Mouse (Mus musculus): ENCODE data around the gene Cep152. TPM values are rescaled to one million over a fixed set of nuclear protein-coding genes. Genes with fewer than 3 reads are reported as not detected.

The Cep152 gene
- total RNA-seq, 4 experiments from 2014 or later, result 0.58 to 1.0 (median 0.78) TPM

DNA sequence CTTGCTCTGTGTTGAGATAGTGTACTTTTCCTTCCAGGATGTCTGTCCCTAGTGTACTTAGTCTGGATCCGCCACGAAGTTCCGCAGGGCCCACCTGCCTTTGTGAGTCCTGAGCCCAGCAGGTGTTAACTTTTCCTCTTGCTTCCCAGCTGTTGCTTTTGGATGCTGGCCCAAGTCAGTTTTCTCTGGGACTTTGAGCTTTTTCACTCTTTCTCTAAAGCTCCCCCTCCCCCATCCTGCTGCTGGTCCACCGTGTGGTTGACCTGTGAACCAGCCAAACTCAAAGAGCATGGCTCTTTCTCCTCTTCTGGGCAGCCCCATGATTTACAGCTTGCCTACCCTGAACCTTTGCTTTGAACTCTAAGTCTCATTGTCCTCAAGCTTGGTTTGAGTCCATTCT is 1.6 kb upstream of the Cep152 start:
- no peak for DNase-seq (ENCODE audit: low spot score in 2 of 2)

DNA sequence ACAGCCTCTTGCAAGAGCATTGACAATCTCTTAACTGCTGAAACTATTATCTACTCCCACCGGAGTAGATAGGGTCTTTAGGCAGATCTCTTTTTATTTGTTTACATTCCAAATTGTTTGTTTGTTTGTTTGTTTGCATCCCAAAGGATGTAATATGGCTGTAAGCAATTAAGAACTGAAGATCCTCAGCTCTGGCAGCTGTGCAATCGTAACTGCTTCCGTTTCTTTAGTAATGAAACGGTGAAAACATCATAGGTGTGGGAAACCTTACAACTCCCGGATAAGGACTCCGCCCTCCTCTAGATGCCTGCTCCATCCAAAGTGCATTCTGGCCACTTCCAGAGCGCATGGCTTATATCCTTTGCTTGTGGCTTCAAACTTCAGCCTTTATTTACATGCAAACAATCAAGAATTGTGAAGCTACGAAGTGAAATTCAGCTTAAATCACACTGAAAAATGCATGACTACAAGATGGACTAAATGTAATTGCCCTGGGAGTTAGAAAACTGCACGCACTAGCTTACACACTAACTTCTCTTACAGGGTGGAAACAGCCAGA is 707 bp downstream of the Cep152 start:
- no peak for DNase-seq (ENCODE audit: low spot score in 2 of 2)

DNA sequence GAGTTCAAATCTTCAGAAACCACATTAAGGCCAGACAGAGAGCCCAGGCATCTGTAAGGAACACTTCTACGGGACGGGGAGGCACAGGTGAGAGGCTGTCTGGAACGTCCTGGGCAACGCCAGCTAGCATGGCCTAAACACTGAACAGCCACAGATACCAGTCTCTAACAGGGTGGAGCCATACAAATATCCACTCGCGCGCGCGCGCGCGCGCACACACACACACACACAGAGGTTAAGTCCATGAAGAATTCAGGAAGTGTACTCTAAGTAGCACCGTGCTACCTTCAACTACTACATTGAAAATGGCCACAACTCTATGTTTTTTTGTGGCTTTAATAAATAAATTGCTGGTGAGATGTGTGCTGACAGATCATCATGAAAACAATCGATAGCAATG is 1.7 kb downstream of the Cep152 start:
- no peak for DNase-seq (ENCODE audit: low spot score in 2 of 2)

DNA sequence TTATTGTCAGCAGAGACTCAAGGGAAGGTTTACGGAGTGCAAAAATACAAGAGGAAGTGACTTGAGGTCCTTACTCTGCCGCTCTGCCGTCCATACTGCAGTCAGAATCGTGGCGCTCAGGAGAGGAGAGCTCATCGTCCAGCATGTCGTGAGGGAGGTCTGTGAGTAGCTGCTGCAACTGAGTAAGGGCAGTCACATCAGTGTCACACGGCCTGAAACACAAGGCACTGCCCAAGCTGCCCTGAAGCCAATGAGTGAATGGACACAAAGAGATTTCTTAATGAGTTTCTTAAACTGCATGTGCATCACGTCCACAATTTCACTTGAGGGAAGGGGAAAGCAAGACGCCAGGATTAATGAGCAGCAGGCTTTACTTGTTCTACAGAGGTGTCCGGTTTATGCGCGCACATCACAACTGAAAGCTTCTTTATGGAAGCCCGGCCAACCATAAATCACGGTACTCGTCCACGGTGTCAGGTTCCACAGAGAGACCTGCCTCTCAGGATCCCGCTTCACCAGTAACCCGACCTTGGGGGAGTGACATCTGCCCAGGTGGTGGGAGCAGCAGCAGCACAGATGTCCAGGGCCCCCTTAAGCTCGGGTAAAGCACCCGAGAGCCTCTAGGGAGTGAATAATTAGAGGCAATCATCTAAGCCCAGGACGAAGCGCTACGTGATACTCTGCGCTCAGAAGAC is 4.6 kb downstream of the Cep152 start:
- DNase-seq (ENCODE audit: low spot score in 2 of 2), result no peak

DNA sequence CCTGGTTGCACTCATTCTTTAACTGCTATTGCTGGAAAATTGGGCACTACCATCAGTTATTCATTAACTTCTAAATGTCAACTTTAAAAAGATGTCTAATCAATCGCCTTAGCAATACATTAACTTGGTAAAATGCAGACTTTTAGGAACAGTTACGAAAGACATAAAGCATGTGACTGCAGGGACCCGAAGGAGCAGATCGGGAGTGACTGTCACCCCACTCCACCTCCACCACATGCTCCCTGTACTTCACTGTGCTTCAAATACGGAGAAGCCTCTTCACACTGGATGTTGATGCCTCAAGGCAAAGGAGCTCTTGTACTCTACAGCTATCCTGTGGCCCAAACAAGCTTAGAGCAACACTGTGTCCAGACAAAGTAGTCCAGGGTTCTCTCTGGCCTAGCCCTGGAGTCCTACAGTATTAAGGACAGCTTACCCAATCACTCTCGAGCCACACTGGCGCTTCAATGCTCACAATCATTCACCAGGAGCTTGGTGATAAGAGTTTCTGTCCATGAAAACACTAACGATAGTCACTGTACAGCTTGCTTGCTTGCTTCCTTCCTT is 9.0 kb downstream of the Cep152 start:
- DNase-seq (ENCODE audit: low spot score in 2 of 2), result no peak

DNA sequence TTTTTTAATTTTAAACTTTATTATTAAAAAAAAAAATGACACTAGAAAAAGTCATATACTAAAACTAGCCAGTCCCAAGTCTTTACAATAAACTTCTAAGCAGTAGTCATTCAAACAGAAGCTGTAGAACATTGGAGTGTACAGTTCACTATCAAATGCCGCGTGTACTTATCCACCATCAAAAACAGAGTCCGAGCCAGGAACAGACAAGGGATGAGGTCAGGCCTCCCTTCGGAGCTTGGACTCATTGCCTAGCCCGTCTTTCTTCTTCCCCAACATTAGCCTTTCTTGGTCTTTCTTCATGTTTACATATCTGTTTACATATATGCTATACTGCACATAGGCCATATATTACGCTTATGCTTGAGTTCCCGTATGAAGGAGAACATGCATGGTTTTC is 9.5 kb downstream of the Cep152 start:
- no peak for DNase-seq (ENCODE audit: low spot score in 2 of 2)

DNA sequence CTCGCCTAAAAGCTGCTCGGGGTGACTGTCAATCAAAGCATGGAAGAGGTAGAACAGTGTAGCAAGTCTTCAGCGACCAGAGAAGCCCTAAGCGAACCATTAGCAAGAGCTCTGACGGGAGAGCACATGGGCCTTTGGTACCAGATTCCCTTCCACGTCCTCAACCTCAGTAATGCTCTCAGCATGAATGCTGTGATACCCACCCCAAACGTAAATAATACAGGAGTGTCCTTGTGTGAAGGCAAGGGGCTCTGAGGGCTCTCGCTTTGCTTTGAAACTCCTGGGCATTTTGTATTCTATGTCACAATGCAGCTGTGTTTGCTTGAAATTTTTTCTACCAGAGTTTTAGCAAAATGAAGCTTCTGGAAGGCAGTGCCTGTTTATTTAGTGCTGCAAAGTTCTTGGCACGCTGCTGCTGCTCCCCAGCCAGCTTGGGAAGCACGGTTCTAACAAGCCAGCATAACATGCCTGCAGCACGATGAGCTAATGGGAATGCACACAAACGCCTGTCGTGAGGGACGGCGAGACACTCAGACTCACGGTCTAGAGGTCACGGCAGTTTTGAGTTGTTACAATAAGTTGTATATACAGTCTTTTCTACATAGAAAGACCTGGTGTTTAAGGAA is 18.6 kb downstream of the Cep152 start:
- peak in 1 of 2 experiments; percentile 20 for DNase-seq (ENCODE audit: low spot score in 2 of 2)

DNA sequence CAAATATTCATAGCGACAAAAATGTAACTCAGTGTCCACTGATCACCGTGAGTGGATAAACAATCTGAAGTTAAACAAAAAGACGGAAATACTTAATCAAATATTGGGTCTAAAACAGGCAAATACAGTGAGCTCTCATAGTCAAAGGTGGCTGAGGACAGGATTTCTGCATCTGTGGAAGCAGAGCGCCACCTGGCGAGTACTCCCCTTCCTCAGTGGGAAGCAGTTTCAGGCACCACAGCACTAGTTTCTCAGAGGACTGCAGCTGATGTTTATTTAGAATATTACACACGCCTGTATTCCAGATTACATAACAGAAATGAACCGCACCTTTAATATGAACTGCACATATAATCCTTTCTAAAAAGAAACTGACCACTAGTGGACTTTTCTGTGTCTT is 20.3 kb downstream of the Cep152 start:
- DNase-seq (ENCODE audit: low spot score in 2 of 2), result peak; percentile 49 to 59

DNA sequence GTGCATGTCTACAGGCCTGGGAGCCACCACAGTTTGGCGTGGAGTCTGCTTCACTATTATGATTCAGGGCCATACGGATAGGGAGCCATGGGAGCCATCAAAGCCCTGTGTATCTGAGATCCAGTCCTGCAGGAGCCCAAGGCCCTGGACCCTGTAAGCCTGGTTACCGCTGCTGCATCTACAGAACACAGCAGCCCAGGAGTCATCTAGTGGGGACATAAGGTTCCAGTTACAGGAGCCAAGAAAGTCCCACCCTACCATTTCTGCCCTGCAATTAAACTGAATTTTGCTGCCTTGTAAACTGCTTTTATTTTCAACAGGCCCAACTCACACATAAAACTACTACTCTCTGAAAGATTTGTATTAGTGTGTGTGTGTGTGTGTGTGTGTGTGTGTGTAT is 21.9 kb downstream of the Cep152 start:
- no peak for DNase-seq (ENCODE audit: low spot score in 2 of 2)

DNA sequence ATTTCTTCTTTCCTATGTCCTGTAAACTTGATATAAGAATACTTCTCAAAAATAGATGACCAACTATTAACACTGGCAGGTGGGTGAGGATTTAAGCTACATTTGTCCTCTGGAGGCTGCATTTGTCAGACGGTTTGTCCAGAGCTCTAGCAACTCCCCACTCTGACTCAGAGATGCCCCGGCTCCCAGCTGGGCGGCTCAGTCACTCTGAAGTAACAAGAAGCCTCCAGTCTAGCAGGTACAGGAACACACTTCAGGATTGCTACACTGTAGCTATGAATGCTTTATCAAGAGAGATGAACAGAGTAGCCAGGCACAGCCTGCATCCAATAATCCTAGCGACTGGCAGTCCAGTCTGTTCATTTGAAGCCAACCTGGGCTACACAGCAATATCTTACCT is 26.0 kb downstream of the Cep152 start:
- no peak for DNase-seq (ENCODE audit: low spot score in 2 of 2)

DNA sequence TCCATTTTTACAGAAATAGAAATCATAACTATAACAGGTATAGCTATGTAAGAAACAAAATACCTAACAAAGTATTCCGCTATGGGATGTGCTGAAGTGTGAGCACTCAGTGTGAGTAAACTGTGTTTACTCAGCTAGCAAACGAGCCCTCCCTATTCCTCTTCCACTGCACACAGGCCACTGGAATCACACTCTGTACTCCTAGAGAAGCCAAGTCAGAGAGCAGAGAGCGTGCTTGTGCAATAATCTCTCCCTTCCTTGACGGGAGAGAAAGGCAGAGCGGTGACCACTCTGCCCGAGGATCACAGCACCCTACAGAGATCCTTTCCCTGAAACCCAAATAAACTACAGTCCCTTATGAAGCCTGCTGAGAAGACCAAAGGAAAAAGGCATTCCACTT is 26.7 kb downstream of the Cep152 start:
- DNase-seq (ENCODE audit: low spot score in 2 of 2), result no peak

DNA sequence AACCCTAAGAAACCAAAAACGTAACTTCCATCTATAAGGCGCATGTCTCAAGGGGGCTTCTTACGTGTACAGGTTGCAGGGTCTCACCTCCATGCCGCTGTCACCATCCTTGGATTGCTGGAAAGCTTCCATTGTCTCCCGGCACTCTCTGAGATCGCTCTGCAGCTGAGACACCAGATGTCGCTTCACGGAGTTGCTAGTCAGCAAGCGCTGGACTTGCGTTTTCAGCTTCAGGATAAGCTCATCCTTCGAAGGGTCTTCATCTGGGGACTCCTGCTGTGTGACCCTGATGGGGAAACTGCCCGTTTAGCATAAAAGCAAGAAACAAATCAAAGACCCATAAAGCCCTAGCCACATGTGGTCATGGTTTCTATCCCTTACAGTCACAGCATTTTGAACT is 30.1 kb downstream of the Cep152 start:
- DNase-seq (ENCODE audit: low spot score in 2 of 2), result no peak

DNA sequence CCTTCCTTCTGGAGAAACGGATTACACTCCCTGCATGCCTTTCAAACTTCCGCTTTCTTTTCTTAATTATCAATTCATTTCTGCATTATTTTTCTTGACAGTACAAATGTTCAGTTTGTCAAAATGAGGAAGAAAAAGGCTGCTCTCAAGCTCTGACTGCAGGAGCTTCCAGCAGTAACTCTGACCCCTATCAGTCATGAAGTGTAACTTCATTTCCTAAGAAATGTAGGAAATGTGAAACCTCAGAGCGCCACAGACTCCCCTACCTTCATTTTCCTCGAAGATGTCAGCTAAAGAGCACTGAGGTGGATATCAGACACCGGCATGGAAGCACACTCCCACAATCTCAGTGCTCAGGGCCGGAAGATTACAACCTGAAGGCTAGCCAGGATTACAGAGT is 30.8 kb downstream of the Cep152 start:
- DNase-seq (ENCODE audit: low spot score in 2 of 2), result no peak

DNA sequence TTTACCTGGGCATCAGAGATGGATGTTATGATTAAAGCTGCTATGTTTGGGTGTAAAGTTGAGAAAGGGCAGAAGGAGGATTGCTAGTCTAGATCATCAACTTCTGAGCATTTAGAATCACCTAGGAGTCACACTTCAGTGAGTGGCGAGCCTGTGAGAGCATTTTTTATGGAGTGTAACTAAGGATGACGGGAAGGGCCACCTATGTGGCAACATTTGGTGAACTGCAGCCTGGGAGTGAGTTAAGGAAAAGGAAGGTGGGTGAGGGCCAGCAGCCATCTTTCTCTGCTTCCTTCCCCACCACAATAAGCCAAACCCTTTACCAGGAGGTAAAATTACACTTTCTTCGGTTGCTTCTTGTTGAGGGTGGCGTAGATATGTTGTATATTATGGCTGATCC is 33.0 kb downstream of the Cep152 start:
- DNase-seq (ENCODE audit: low spot score in 2 of 2), result no peak

DNA sequence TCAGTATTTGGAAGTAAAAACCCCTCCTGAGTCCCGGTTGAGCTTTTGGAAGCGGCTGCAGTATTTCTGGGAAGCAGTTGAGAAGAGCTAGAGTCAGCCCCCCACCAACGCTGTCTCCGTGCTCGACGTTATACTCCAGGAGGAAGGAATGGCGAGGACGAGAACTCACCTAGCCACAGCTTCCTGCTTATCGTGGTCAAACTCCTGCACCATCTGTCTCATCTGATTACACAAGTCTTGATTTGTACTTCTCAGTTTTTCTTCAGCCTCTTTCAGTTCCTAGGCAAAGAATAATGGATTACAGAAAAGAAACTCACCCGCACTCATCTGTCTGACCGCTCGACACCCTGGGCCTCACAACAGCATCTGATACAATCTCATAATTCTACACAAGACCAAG is 35.6 kb downstream of the Cep152 start:
- no peak for DNase-seq (ENCODE audit: low spot score in 2 of 2)

DNA sequence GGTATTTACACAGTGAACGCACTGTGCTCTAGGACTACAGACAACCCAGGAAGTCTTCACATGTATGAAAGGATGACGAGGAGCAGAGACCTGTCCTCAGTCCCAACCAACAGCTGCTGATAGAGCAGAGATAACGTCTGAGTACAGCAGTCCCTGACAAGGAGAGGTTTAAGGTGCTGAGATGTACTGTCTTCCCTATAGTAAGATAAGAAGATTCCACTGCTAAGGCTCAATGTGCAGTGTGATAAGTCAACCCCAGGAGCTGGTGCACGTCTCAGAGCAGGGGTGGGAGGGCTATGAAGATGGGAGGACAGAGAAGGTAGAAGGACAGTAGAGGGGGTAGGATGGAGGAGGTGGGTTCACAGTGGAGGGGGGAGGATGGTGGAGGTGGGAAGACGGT is 43.8 kb downstream of the Cep152 start:
- DNase-seq (ENCODE audit: low spot score in 2 of 2), result no peak

DNA sequence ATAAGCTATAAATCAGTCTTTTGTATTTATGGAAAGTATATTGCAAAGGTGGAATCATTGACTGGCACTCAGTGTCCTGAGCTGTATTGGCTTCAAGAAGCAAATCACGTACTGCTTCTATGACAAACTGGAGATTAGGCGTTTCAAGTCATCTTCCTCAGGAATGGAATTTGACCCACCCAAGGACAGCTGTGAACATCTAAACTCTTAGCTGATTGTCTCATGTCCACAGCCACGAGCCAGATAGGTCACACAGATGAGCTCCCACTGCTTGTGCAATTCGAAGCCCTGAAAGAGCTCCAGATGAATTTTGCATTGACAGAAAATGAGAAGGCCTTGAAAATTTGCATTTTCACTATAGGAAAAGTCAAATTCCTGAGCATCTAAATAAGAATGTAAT is 47.2 kb downstream of the Cep152 start:
- DNase-seq (ENCODE audit: low spot score in 2 of 2), result peak in 1 of 2 experiments; percentile 20

DNA sequence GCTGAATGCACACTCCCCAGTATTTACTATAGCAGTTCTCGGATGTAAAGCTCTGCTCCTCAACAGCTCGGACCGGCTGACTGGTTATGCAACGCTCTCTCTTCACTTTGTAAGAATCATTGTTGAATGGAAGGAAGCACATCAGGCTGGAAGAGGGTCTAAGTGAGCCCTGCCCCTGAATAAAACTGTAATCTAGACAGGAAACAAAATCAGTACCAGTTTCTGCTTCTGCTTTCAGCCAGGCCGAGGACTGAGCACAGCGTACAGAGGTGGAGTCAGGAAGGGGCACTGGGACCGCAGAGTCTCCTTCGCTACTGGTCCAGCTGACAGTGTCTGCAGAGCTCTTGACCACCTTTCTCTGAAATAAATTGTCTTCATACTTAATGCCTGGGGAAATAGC is 48.4 kb downstream of the Cep152 start:
- no peak for DNase-seq (ENCODE audit: low spot score in 2 of 2)

DNA sequence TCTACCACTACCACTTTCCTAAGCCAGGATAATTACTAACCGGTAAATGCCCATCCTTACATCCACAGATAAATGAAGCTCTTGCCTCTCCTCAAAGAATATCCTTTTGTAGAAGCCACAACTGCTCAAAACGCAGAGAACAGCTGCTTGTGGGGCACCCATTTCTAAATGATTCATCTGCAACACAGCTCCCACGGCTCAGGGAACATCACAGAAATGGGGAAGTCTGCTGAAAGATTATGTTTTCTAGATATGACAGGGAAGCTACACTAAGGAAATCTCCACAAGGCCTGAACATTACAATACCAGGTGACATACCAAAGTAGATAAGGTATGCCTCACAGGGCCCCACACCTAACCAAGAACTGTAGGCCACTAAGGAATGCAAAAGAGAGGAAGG is 49.1 kb downstream of the Cep152 start:
- no peak for DNase-seq (ENCODE audit: low spot score in 2 of 2)

DNA sequence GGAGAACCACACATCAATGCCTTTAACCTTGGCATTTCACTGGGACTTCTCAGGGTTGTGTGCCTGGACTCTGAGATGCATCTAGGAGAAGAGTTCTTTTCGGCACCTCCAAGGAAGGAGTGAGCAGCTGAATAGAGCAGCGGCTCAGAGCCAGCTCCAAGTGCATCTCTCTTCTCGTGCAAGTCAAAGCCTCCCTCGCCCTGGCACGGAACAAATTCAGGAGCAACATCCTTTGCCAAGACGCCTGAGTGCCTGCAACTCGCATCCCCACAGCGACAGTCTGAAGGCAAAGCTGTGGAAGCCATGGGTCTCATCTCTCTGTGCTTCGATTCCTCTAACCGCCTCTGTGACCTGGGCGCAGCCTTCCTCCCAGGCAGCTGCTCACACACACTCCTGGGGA is 61.0 kb downstream of the Cep152 start:
- DNase-seq (ENCODE audit: low spot score in 2 of 2), result no peak

DNA sequence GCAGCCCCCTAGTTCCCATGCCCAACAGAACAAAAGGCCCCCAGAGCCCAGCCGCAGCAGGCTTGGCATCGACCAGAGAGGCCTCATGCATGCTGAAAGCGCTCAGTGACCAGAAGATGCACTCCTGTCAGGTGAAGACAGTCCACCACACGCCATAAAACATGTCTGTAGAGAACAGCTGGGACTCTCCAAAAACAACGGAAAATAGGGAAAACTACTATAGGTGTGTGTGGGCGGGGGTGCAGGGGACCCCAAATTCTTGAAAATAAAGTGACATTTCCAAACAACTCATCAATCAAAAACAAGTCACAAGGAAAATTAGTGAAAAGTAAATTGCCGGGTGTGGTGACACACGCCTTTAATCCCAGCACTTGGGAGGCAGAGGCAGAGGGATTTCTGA is 62.5 kb downstream of the Cep152 start:
- no peak for DNase-seq (ENCODE audit: low spot score in 2 of 2)

DNA sequence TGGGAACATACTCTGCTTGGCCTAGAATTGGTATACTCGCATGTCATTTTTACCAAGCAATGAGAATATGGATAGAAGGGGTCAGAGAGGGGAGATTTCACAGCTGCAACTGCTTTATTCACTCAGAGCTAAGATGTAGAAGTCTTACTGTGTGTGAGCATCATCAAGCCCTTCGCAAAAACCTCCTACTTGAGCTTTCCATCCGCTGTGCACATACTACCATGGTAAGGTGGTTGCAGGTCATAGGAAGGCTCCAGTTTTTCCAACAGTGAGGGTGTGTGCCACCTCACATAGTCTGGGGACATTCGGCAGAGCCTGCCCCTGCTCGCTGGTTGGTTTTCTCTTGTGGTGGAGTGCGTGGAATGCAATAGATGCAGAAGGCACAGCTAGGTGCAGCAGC is 64.9 kb downstream of the Cep152 start:
- no peak for DNase-seq (ENCODE audit: low spot score in 2 of 2)

All from gastrocnemius, adult 8-10 months (tissue).